Mouse (Mus musculus) G1E (cell line): ENCODE measurements around the gene Sft2d2.

Experiments used
- GATA1 ChIP-seq: IDR thresholded peaks from 2 replicates; pipeline ENCODE4 v1.6.1; 2012; ENCODE audit warnings: borderline replicate concordance, low read length, inconsistent platforms, mixed read lengths
- POLR2AphosphoS5 ChIP-seq: IDR thresholded peaks from 2 replicates; pipeline ENCODE4 v1.6.1; 2012; ENCODE audit warnings: low read depth, low read length, inconsistent platforms; ENCODE audit not compliant: insufficient replicate concordance

DNA sequence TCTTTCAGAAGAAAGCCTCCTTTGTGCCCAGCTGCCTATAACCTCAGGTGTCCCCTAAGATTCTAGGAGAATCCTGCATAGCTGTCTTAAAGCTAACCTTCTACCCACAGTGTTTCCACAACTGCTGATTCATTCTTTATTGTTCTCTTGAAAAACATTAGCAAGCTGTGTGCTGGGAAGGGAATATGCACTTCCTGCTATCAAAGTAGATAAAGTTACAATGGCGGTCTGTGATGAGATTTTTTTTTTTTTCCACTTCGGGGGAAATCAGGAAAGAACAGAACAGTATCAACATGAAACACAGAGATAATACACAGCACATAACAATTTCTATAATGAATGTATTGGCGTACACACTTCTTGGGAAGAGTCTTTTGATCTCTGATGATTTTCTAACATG, 3.6 kb upstream of the Sft2d2 start:
- no peak for TF ChIP-seq POLR2AphosphoS5
- no peak for TF ChIP-seq GATA1
